Mouse (Mus musculus) 3T3-L1 (cell line): ENCODE measurements around the gene Mknk2.

Experiments used
- DNase-seq: peaks from one replicate; pipeline ENCODE4 v3.0.0-alpha.2; 2015; ENCODE audit warnings: low read depth, low spot score

Gene Mknk2

DNA sequence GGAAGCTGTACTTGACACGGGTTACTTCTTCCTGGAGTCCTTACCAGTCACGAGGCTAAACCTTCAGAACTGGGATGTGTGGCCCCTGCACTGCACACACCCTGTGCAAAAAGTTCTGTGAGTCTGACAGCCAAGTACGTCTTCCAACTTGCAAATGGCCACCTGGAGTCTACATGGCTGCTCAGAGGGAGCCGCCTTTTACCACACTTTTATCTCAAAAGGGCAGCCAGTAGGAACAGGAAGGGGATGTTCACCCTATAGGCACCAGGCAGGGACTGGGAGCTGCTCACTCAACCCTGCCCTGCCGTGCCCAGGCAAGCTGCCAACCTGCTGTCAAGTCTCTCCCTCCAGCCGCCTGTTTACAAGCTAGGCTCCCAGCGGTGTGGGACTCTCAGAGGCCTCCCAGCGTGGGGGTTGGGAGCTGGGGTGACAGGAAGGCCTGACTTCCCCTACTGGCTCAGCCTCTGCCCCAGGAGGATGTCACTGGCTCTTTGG, at the start of gene Mknk2:
Mknk2 (minus strand) TSS at position 171 of the 495 bp plus-strand sequence.
- DNase-seq, result peak; percentile 96

DNA sequence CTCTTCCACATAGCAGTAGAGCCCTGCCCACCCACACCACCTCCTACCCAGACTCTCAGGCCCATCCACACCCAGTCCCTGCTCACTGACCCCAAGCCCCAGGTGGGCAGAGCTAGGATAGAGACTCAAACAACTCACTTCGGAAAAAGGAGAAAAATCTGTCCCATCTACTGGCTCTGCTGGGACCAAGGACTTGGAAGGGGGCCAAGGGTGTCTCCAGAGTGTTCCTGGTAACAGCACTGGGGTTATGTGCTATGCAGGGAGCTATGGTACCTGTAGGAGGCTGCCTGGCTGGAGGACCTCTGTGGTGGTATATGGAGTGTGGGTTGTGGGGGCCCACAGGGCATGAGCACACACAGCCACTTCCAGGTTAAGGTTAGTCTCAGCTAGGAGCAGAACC, 39.4 kb upstream of the Mknk2 start:
- no peak for DNase-seq

DNA sequence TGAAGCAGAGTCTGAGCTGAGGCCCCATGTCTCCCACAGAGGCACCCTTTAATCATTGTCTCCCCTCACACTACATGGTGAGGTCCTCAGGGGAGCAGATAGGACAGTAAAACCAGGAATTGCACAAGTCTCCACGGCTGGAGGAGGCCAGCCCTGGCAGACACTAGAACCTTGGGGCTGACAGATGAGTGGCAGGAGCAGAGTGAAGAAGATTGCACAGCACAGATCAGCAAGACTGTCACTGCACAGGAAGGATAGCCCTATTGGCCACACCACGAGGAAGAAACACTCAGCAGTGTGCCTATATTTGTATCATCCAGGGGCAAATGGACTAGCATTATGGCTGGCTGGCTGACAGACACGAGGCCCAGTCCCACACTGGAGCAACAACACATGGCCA, 32.9 kb upstream of the Mknk2 start:
- no peak for DNase-seq

DNA sequence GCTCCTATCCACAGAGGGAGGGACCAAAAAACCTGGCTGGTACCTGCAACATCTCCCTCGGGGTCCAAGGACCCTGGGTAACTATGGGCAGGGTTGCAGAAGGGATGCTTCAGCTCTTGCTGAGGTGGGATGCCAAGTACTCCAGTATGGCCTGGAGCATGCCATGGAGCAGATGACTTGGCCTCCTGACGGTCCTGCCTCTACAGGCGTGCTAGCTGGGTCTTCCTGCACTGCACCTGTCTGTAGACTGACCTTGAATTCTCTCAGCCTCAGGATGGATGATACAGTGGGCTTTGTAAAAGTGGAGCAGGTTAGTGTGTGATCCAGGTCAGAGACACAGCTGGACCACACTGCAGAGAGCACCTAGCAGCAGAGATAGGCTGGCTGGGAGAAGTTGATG, 27.6 kb upstream of the Mknk2 start:
- no peak for DNase-seq

DNA sequence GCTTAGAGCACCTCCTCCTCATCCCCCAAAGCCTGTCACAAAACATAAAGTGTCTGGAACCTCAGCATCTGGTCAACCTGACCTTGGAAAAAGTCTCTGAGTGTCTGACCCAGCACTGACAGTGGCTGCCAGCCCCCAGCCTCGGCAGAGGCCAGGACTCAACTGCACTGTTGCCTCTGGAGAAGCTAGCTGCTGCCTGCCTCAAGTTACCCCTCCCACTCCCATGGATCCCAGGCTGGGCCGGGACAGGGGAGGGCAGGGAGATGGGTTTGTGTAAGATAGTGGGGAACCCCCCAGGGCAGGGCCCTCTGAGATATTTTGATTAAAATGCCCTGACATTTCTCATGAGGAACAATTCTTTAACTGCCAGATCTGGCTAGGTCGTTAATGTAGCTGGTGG, 27.1 kb upstream of the Mknk2 start:
- DNase-seq, result no peak

DNA sequence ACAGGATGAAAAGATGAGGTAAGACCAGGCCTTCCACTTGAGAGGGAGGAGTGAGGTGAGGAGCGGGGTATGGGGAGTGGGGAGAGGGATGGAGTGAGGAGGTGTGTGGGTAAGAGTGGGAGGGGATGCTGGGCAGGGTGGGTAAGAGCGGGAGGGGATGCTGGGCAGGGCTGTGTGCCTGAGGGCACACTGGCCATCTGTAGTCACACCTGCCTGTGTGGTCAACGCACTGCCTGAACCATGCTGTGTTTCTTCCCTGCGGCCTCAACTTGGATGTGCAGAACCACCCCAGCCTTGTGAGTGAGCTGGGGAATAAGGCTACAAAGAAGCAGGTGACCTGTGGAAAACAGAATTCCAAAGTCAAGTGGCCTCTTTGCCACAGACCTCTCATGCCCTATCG, 26.5 kb upstream of the Mknk2 start:
- no peak for DNase-seq

DNA sequence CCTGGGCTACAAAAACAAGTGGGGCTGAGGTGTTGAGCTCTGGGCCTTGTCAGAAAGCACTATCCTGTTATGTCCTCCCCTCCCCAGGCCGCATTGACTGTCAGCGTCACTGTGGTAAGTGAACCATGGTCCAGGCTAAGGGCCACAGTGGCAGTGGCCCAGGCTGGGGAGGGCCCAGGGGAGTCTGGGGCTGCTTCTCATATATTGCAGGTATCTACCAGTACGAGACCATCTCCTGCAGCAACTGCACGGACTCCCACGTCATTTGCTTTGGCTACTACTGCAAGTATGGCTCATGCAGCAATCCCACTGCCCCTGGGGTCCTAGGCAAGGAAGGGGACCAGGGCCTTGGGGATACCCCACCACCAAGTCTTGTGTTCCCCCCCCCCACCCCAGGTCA, 25.7 kb upstream of the Mknk2 start:
- DNase-seq, result no peak

DNA sequence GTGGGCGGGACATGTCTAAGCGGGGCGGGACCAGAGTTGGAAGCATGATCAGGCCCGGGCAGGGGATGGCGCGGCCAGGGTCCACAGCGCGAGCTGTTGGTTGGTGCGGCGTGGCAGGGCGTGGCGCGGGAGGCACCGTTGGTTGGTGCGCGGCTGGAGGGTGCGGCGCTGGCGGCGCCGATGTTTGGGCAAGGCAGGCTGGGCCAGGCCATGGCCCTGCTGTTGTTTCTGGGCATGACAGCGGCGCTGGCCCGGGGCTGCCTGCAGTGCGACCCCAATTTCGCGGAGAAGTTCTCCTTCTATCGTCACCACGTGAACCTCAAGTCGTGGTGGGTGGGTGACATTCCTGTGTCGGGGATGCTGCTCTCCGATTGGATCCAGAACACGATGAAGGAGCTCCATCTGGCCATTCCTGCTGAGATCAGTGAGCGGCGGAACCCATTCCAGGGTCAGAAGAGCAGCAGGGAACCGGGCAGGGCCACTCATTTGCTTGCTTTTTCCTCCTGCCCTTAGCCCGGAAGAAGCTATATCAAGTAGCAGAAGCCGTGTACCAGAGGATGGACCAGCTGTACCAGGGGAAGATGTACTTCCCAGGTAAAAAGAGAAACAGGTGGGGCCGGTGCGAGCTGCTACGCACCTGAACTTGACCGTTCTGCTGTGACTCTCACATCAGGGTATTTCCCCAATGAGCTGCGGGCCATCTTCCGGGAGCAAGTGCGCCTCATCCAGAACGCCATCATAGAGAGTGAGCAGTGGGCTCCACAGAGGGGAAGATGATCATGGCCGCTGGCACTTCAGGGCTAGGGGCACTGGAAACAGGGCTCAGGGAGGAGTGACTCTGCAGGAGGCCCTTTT, 24.9 kb upstream of the Mknk2 start:
- DNase-seq, result peak; percentile 93

DNA sequence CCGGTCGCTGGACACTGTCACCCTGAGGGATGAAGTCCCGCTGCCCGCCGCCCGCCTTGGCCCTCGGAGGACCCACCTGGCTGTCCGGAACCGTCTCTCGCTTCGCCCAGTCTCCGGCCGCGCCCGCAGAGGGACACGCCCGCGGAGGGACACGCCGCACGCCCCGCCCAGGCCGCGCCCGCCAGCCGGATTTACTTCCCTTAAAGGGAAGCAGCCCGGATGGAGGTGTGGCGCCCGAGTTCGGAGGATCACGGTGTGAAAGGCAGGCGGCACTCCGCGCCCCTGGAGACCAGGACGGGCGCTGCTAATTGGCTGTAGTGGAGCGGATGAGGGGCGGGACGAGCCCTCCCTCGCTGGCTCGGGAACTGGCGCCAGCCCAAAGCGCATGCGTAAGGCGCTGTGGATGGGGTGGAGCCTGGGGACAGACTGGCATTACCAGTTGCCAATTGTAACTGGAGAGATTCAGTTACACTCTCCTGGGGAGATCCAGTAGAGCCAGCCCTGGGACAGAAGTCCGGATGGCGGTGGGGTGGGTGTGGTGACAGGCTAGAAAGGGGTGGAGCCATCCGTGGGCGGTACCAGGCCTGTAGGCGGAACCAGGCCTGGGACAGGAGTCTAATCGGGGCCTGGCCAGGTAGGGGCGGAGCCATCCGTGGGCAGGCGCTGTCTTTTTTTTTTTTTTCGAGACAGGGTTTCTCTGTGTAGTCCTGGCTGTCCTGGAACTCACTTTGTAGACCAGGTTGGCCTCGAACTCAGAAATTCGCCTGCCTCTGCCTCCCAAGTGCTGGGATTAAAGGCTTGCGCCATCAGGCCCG, 24.0 kb upstream of the Mknk2 start, which contains the start of the genes Mob3a and Izumo4:
Mob3a (minus strand) TSS at position 257 of the 815 bp plus-strand sequence.
Izumo4 (plus strand) TSS at position 464 of the 815 bp plus-strand sequence.
- DNase-seq, result peak; percentile 99

DNA sequence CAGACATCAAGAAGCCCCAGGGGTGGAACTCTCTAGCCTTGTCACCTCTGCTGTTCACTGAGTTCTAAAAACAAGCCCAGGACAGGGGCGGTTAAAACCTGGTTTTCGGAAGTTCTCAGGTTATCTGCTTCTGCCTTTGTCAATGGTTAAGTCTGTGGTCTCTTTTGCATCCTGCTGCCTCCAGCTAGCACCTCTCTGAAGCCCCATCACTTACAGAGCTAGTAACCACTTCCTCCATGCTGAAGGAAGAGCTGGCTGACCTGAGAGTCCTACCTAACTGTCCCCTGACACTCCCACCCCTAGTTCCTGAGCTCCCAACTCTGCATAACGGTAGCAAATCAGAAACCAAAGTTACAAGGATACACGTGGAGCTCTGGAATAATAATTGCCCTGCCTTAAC, 22.8 kb upstream of the Mknk2 start:
- peak; percentile 33 for DNase-seq

DNA sequence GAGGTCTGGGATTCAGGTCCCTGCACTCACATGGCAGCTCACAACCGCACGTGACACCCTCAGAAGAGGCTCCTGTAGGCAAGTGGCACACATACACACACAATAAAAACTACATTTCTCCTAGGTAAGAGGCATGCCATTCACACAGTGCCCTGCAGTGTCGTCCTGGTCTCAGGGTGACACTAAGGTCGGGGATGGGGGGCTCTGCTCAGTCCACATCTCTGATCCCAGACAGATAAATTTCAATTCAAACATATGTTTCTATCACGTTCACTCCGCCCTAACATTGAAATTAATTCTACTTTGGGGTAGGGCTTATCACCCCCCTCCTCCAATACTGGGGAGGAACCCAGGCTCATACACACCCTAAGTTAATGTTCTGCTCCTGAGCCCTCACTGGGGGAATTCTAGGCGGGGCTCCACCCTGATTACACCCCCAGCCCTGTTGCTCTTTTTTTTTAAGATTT, 22.2 kb upstream of the Mknk2 start:
- no peak for DNase-seq

DNA sequence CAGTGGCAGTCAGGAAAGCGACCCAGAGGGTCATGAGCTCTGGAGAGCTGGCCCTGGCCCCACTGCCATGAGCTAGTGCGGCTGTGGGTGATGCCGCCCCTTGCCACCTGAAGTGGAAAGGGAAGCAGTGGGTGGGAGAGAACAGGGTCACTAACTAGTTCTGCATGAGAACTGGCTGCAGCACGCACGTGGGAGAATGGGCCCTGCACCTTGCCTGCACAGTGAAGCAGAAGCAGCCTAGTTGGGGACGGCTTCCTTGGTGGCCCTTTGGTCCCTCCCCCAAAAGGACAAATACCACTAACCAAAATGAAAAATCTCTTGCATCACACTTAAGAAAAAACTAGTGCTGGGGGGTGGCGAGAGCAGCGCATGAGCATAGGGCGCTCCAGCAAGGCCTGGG, 20.7 kb upstream of the Mknk2 start:
- no peak for DNase-seq

DNA sequence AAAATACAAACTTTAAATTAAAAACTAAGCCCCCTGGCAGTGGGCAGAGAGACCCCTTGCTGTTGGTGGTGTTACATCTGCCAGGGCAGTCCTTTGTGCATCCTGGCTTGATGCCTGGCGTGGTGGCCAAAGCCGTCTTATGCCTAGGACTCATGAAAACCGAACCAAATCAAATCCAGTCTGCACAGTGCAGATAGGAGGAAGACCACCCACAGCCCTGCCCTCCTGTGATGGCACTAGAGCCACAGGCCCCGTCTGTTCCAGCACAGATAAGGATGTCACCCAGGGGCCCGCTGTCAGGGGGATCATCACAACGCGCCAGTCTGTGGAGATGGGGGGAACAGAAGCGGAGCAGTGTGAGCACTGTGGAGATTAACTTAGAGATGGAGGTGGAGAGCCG, 19.9 kb upstream of the Mknk2 start:
- no peak for DNase-seq

DNA sequence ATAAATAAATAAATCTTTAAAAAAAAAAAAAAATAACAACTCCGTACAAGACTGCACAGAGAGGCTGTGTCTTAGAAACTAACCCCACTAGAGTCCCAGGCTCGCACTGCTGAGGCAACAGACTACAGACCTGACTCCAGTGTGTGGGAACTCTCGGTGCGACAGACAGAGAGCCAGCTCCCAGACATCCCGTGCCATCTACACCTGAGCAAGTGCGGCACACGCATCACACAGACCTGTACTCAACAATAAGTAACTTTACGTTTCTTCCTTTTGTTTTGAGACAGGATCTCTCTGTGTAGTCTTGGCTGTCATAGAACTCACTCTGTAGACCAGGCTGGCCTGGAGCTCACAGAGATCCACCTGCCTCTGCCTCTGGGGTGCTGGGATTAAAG, 19.5 kb upstream of the Mknk2 start:
- no peak for DNase-seq

DNA sequence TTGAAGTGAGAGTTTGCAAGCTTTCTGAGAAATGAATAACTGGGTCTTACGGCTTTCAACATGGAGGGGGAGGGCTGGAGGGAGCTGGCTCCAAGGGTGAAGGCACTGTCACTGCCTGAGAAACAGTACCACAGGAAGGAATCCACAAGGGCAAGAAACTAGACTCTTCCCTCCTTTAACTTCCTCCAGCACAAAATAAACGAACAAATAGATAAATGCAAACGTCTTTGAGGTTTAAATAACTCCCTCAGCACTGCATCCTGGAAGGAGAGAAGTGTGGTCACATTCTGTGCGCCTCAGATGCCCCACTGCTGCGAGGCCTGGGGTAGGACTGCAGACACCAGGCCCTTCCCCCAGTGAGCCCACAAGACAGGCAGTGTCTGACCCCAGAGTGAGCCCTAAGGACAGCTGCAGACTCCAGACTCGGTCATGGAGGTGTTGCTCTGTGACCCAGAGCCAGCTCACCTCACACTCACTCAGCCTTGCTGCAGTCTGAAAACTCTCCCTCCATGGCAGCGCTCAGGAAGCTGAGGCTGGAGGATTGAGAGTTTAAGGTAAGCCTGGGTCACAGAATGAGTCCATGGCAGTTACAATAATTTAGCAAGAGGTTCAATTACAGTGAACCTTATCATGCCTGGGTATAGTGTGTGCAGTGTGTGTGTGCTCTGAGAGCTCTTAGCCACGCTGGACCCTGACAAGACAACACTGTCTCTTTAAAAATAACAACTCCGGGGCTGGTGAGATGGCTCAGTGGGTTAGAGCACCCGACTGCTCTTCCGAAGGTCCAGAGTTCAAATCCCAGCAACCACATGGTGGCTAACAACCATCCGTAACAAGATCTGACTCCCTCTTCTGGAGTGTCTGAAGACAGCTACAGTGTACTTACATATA, 18.8 kb upstream of the Mknk2 start:
- DNase-seq, result no peak

DNA sequence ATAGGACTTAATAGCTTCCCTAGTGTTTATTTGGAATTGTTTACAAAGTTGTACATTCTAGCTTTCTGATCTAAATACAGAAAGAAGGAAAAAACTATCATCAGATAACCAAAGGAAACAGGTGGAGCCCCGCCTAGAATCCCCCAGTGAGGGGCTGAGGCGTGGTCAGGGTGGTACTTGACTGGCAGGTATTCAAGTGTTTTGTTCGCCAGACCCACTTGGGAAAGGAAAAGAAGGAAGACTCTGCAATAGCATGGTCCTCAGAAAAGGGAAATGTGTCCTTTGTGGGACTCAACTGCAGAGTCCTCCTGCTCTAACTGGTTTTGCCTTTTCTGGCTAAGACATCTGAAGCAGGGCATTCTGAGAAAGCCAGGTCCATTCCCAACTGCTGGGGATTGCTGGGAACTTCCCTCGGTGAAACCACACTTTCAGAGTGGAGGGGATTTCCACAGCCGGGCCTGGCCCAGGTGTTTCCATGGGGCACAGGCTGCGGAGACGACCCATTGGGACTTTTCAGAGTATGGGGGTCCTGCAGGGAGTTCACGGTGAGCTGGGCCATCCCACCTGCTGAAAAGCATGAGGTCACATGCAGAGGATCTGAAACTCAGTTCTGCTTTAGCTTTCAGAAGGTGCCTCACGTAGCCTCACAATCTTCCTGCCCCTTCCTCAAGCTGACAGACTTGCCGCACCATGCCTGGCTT, 18.0 kb upstream of the Mknk2 start:
- no peak for DNase-seq

DNA sequence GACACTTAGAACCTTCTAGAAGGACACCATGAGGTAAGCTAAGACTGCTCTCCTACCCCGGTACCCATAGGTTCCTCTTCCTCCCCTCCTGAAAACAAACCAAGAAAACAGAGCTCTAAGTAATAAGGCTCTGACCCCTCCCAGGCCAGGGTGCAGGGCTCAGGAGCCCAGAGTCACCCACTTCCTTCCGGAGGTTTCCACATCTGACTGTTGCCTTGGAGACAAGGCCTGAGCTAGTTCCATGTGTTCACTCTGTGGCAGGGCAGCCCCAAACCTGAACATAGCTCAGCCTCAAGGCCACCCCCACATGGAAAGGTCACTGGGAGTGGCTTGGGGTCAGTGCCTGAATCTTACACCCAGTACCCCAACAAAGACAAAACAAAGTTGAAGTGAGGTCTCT, 17.3 kb upstream of the Mknk2 start:
- no peak for DNase-seq

DNA sequence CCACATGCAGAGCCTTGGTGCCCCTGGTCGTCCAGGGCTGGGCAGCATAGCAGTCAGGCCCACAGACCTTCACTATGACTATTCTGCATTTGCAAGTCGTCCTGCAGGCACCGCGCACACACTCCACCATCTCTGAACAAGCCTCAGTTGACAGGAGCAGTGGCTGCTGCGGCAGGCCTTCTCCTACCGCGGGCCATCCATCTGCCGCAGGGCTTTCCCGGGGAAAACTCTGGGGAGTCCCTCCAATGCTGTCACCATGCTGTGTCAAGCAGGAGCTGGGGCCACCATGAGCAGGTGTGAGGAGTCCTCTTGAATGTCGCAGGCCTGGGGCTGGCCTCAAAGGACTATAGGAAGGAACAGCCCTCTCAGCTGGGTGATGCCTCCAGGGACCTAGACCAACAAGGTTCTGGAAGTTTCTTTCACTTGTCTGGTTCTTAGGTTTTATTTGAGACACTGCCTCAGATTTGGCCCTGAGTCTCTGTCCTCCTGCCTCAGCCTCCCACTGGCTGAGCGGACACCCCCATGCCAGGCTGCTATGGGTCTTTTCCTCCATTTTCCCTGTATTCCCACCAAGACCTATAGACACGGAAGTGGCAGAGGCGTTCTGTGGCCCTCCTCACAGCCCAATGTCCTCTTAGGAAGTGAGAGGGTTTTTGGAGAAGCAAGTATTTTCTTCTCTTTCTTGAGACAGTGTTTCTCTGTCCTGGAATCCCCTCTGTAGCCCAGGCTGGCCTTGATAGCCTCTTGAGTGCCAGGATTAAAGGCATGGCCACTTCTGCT, 16.4 kb upstream of the Mknk2 start:
- no peak for DNase-seq

DNA sequence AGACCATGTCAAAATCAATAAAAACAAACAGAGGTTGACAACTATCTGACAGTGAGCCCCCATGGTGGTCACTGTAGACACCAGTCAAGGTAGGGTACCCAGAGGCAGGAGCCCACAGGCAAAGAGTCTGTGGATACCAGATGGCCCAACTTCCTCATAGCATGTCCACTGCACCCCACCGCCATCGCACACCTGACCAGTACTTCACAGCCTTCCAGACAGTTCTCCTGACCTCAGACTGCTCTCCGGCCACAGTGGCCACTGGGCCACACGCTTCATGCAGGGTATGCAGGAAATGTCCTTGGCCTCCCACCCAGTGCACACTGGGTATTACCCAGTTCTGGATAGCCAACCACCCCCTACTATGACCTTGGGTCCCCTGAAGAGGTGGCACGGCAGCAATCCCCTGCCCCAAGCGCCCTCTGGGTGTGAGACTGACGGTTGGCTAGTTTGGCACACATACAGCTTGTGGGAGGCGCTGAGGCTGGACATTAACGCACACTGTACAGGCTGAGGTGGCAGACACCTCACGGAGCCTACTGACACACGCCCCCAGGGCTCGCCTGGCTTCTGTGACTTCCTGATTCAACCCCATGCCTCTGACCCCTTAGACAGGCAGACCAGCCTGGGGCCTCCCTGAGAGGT, 15.6 kb upstream of the Mknk2 start:
- DNase-seq, result no peak
